Mouse (Mus musculus) midbrain, embryonic 12.5 days (tissue): ENCODE measurements around the gene Rgs6. TPM values are rescaled to one million over a fixed set of nuclear protein-coding genes. Genes with fewer than 3 reads are reported as not detected.

Experiments used
- ATAC-seq: fragments of 200-750 bp; cut with Nextera tagmentation; 2 replicates; pipeline ENCODE4 v1.8.0; 2017; ENCODE audit warnings: low read depth, moderate TSS enrichment, moderate library complexity; ENCODE audit not compliant: low FRiP score
- H3K27ac ChIP-seq: fragments of 300-500 bp; sonication (generic); replicated peaks from 2 replicates; pipeline ENCODE4 v1.5.1; 2016; ENCODE audit warnings: mild to moderate bottlenecking
- H3K27me3 ChIP-seq: fragments of 300-500 bp; sonication (generic); 2 replicates; pipeline ENCODE4 v1.6.1; 2016; ENCODE audit warnings: mild to moderate bottlenecking
- H3K36me3 ChIP-seq: fragments of 300-500 bp; sonication (generic); 2 replicates; pipeline ENCODE4 v1.6.1; 2016
- H3K4me1 ChIP-seq: fragments of 300-500 bp; sonication (generic); 2 replicates; pipeline ENCODE4 v1.6.1; 2016
- H3K4me2 ChIP-seq: fragments of 300-500 bp; sonication (generic); replicated peaks from 2 replicates; pipeline ENCODE4 v1.6.1; 2016; ENCODE audit warnings: mild to moderate bottlenecking, moderate library complexity
- H3K4me3 ChIP-seq: fragments of 300-500 bp; sonication (generic); 2 replicates; pipeline ENCODE4 v1.5.1; 2016; ENCODE audit warnings: mild to moderate bottlenecking
- H3K9ac ChIP-seq: fragments of 300-500 bp; sonication (generic); replicated peaks from 2 replicates; pipeline ENCODE4 v1.6.1; 2016; ENCODE audit warnings: mild to moderate bottlenecking, moderate library complexity
- H3K9me3 ChIP-seq: fragments of 300-500 bp; sonication (generic); 2 replicates; pipeline ENCODE4 v1.6.1; 2016; ENCODE audit warnings: mild to moderate bottlenecking
- WGBS: fragments of 180-500 bp; shearing (Covaris S2); methylation state at CpG from one replicate; pipeline ENCODE4 v1.1.7; 2016; 5-methylcytosine and 5-hydroxymethylcytosine counted together
- polyA plus RNA-seq: library from polyadenylated mRNA; unstranded; fragments of >200 nt; fragmentation: Nextera tagmentation; extraction: Ambion mirVana; gene quantifications from 2 replicates; pipeline ENCODE4 v1.2.1, GENCODE M21; 2016

The Rgs6 gene
- polyA plus RNA-seq, 1 experiment from 2014 or later = 3.6 TPM

GRCm38 (mm10) chr12:83033171-83033835 is 445.2 kb downstream of the Rgs6 start:
- Histone ChIP-seq H3K4me3 (no peak overlapping the region), H3K4me2 (no peak overlapping the region), H3K27me3 (no peaks in the 10 kb centered on the region), H3K4me1 (peaks cover 10% of the 10 kb centered on the region), H3K36me3 (no peaks in the 10 kb centered on the region), H3K27ac (no peak overlapping the region), H3K9me3 (no peaks in the 10 kb centered on the region), H3K9ac (no peak overlapping the region)
- no peak for ATAC-seq
- WGBS = 74% methylated on average over 7 of the region's 7 CpGs

GRCm38 (mm10) chr12:83034859-83035569 is 446.9 kb downstream of the Rgs6 start:
- Histone ChIP-seq H3K9ac (no peak overlapping the region), H3K4me3 (no peak overlapping the region), H3K4me2 (no peak overlapping the region), H3K9me3 (no peaks in the 10 kb centered on the region), H3K27me3 (no peaks in the 10 kb centered on the region), H3K27ac (no peak overlapping the region), H3K4me1 (peaks cover 18% of the 10 kb centered on the region), H3K36me3 (no peaks in the 10 kb centered on the region)
- whole genome bisulfite sequencing = 80% methylated on average over 3 of the region's 3 CpGs
- no peak for ATAC-seq

GRCm38 (mm10) chr12:83037798-83038560 is 449.9 kb downstream of the Rgs6 start:
- no peaks in the 10 kb centered on the region for H3K27me3 ChIP-seq
- H3K4me2 ChIP-seq = no peak overlapping the region
- H3K36me3 ChIP-seq = no peaks in the 10 kb centered on the region
- H3K27ac ChIP-seq = peak overlapping the region; percentile 85
- 54% methylated on average over 25 of the region's 25 CpGs for WGBS
- no peak overlapping the region for H3K9ac ChIP-seq
- ATAC-seq = peak; percentile 82
- H3K4me3 ChIP-seq = no peak overlapping the region
- no peaks in the 10 kb centered on the region for H3K9me3 ChIP-seq
- peaks cover 18% of the 10 kb centered on the region for H3K4me1 ChIP-seq

GRCm38 (mm10) chr12:83038779-83039178 is 450.7 kb downstream of the Rgs6 start:
- Histone ChIP-seq H3K4me3 (no peak overlapping the region), H3K9me3 (no peaks in the 10 kb centered on the region), H3K4me2 (no peak overlapping the region), H3K4me1 (peaks cover 24% of the 10 kb centered on the region), H3K27ac (peak overlapping the region; percentile 85), H3K36me3 (no peaks in the 10 kb centered on the region), H3K27me3 (no peaks in the 10 kb centered on the region), H3K9ac (no peak overlapping the region)
- no peak for ATAC-seq
- WGBS = 85% methylated on average over 7 of the region's 7 CpGs

GRCm38 (mm10) chr12:83039859-83040258 is 451.8 kb downstream of the Rgs6 start:
- no peak overlapping the region for H3K9ac ChIP-seq
- H3K36me3 ChIP-seq = no peaks in the 10 kb centered on the region
- ATAC-seq = no peak
- H3K4me2 ChIP-seq = no peak overlapping the region
- no peaks in the 10 kb centered on the region for H3K9me3 ChIP-seq
- H3K4me3 ChIP-seq = no peak overlapping the region
- H3K4me1 ChIP-seq = peaks cover 34% of the 10 kb centered on the region
- no peaks in the 10 kb centered on the region for H3K27me3 ChIP-seq
- 68% methylated on average over 3 of the region's 3 CpGs for WGBS
- no peak overlapping the region for H3K27ac ChIP-seq

GRCm38 (mm10) chr12:83043980-83044620 is 456.0 kb downstream of the Rgs6 start:
- Histone ChIP-seq H3K9ac (no peak overlapping the region), H3K27ac (peak overlapping the region; percentile 86), H3K4me2 (peak overlapping the region; percentile 47), H3K4me3 (no peak overlapping the region), H3K27me3 (peaks cover 12% of the 10 kb centered on the region; the same call in 1 of the 2 replicates), H3K4me1 (peaks cover 25% of the 10 kb centered on the region), H3K9me3 (no peaks in the 10 kb centered on the region), H3K36me3 (no peaks in the 10 kb centered on the region)
- peak; percentile 62 for ATAC-seq
- 48% methylated on average over 6 of the region's 6 CpGs for WGBS

GRCm38 (mm10) chr12:83044621-83044990 is 456.5 kb downstream of the Rgs6 start:
- H3K4me2 ChIP-seq = peak overlapping the region; percentile 47
- ATAC-seq = peak; percentile 73
- no peaks in the 10 kb centered on the region for H3K9me3 ChIP-seq
- no peaks in the 10 kb centered on the region for H3K36me3 ChIP-seq
- H3K4me1 ChIP-seq = peaks cover 25% of the 10 kb centered on the region
- no peak overlapping the region for H3K4me3 ChIP-seq
- no peak overlapping the region for H3K9ac ChIP-seq
- peaks cover 12% of the 10 kb centered on the region; the same call in 1 of the 2 replicates for H3K27me3 ChIP-seq
- WGBS = 15% methylated on average over 4 of the region's 4 CpGs
- peak overlapping the region; percentile 86 for H3K27ac ChIP-seq

GRCm38 (mm10) chr12:83045001-83045531 is 457.0 kb downstream of the Rgs6 start:
- H3K4me2 ChIP-seq = peak overlapping the region; percentile 47
- no peaks in the 10 kb centered on the region for H3K9me3 ChIP-seq
- H3K4me1 ChIP-seq = peaks cover 25% of the 10 kb centered on the region
- ATAC-seq = peak; percentile 27; the same call in 1 of the 2 replicates
- H3K9ac ChIP-seq = no peak overlapping the region
- peaks cover 12% of the 10 kb centered on the region; the same call in 1 of the 2 replicates for H3K27me3 ChIP-seq
- 27% methylated on average over 12 of the region's 12 CpGs for WGBS
- peak overlapping the region; percentile 86 for H3K27ac ChIP-seq
- 0 out of 2 replicates have a peak overlapping the region, but pooled peaks have one; percentile 14 for H3K4me3 ChIP-seq
- H3K36me3 ChIP-seq = no peaks in the 10 kb centered on the region

GRCm38 (mm10) chr12:83046734-83047133 is 458.6 kb downstream of the Rgs6 start:
- Histone ChIP-seq H3K27me3 (peaks cover 12% of the 10 kb centered on the region; the same call in 1 of the 2 replicates), H3K4me3 (no peak overlapping the region), H3K27ac (no peak overlapping the region; the same call in 1 of the 2 replicates), H3K9ac (no peak overlapping the region), H3K4me1 (peaks cover 25% of the 10 kb centered on the region), H3K36me3 (no peaks in the 10 kb centered on the region), H3K4me2 (no peak overlapping the region), H3K9me3 (no peaks in the 10 kb centered on the region)
- 93% methylated on average over 9 of the region's 9 CpGs for WGBS
- no peak for ATAC-seq

GRCm38 (mm10) chr12:83047710-83048109 is 459.6 kb downstream of the Rgs6 start:
- Histone ChIP-seq H3K4me1 (peaks cover 25% of the 10 kb centered on the region), H3K27ac (no peak overlapping the region), H3K4me3 (no peak overlapping the region), H3K27me3 (peaks cover 12% of the 10 kb centered on the region; the same call in 1 of the 2 replicates), H3K4me2 (no peak overlapping the region), H3K36me3 (no peaks in the 10 kb centered on the region), H3K9ac (no peak overlapping the region), H3K9me3 (no peaks in the 10 kb centered on the region)
- 72% methylated on average over 7 of the region's 7 CpGs for WGBS
- ATAC-seq = no peak

GRCm38 (mm10) chr12:83050514-83050913 is 462.4 kb downstream of the Rgs6 start:
- no peak for ATAC-seq

More at GRCm38 (mm10) chr12:83050514-83050913, 462.4 kb downstream of the Rgs6 start:
- Histone ChIP-seq H3K4me2 (no peak overlapping the region), H3K4me3 (no peak overlapping the region), H3K9me3 (peaks cover 9% of the 10 kb centered on the region), H3K27me3 (peaks cover 12% of the 10 kb centered on the region; the same call in 1 of the 2 replicates), H3K27ac (no peak overlapping the region), H3K4me1 (peaks cover 2% of the 10 kb centered on the region; the same call in 1 of the 2 replicates), H3K9ac (no peak overlapping the region), H3K36me3 (no peaks in the 10 kb centered on the region)
- WGBS = 95% methylated on average over 8 of the region's 8 CpGs
